Mouse (Mus musculus) thymus, adult 2 months (tissue): ENCODE measurements around the gene Cdk14.

ENCODE experiments used
- CTCF ChIP-seq: fragments of 200-500 bp; IDR thresholded peaks from 2 replicates; pipeline ENCODE4 v1.5.1; 2012; ENCODE audit warnings: mild to moderate bottlenecking, control low read depth, low read length, moderate library complexity, borderline replicate concordance; ENCODE audit not compliant: control insufficient read depth, poor library complexity, insufficient read depth; ENCODE audit errors: extremely low read depth
- POLR2A ChIP-seq: fragments of 200-500 bp; IDR thresholded peaks from 2 replicates; pipeline ENCODE4 v1.6.1; 2012; ENCODE audit warnings: mild to moderate bottlenecking, low read length, control low read depth, moderate library complexity; ENCODE audit not compliant: control insufficient read depth, poor library complexity, insufficient read depth; ENCODE audit errors: extremely low read depth

DNA sequence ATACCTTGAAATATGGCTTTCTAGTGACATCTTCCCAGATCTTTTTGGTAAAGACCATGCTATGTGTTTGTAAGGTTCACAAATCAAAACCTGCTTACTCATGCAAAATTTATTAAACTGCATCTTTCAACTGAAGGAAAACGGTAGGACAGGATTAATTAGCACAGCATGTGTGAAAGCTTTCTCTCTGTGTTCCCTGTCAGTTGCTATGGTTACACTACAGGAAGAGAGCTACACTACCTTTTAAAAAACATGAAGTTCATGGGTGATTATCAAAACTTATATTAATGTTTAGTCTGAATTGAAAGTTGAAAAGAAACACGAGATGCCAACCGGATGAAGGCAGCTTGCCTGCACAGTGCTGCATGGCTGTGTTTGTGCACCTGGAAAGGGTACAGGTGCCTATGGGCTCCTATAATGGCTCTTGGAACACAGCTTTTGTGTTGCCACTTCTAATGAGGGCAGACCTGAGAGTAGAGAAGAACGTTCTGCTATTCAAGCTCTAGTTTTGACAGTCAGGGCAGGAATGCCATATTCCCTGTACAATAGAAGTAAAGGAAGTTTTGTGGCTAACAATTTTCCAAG is 380.3 kb downstream of the Cdk14 start:
- TF ChIP-seq CTCF (no peak), POLR2A (no peak)
